Mouse (Mus musculus) intestine, embryonic 15.5 days (tissue): ENCODE results near the gene Ccl25. TPM values are rescaled to one million over a fixed set of nuclear protein-coding genes. Genes with fewer than 3 reads are reported as not detected.
A peak's percentile ranks its signal among the peaks of the same experiment; 100 is the strongest.

Experiments used
- ATAC-seq: fragments of 200-750 bp; cut with Nextera tagmentation; 2 replicates; pipeline ENCODE4 v1.8.0; 2017; ENCODE audit warnings: moderate TSS enrichment, moderate library complexity
- H3K27ac ChIP-seq: fragments of 300-500 bp; sonication (generic); 2 replicates; pipeline ENCODE4 v1.5.1; 2015; ENCODE audit warnings: mild to moderate bottlenecking, inconsistent platforms
- H3K27me3 ChIP-seq: fragments of 300-500 bp; sonication (generic); replicated peaks from 2 replicates; pipeline ENCODE4 v1.6.1; 2015; ENCODE audit warnings: inconsistent platforms
- H3K36me3 ChIP-seq: fragments of 300-500 bp; sonication (generic); 2 replicates; pipeline ENCODE4 v1.6.1; 2015; ENCODE audit warnings: inconsistent platforms
- H3K4me1 ChIP-seq: fragments of 300-500 bp; sonication (generic); replicated peaks from 2 replicates; pipeline ENCODE4 v1.6.1; 2015; ENCODE audit warnings: inconsistent platforms
- H3K4me2 ChIP-seq: fragments of 300-500 bp; sonication (generic); replicated peaks from 2 replicates; pipeline ENCODE4 v1.6.1; 2015; ENCODE audit warnings: mild to moderate bottlenecking, inconsistent platforms
- H3K4me3 ChIP-seq: fragments of 300-500 bp; sonication (generic); replicated peaks from 2 replicates; pipeline ENCODE4 v1.5.1; 2015; ENCODE audit warnings: inconsistent platforms
- H3K9ac ChIP-seq: fragments of 300-500 bp; sonication (generic); 2 replicates; pipeline ENCODE4 v1.6.1; 2015; ENCODE audit warnings: inconsistent platforms
- H3K9me3 ChIP-seq: fragments of 300-500 bp; sonication (generic); 2 replicates; pipeline ENCODE4 v1.6.1; 2016; ENCODE audit warnings: inconsistent platforms
- WGBS: fragments of 180-500 bp; shearing (Covaris S2); methylation state at CpG from one replicate; pipeline ENCODE4 v1.1.7; 2015; 5-methylcytosine and 5-hydroxymethylcytosine counted together
- polyA plus RNA-seq: library from polyadenylated mRNA; unstranded; fragments of >200 nt; fragmentation: Nextera tagmentation; extraction: Ambion mirVana; gene quantifications from 2 replicates; pipeline ENCODE4 v1.2.1, GENCODE M21; 2015

Gene Ccl25
- 88.5 and 103 TPM in 2 replicates for polyA plus RNA-seq

GRCm38 (mm10) chr8:4324983-4325750 lies at the start of gene Ccl25, which contains the start of gene Elavl1:
Gene Ccl25 (plus strand): TSS chr8:4325210.
Gene Elavl1 (minus strand): TSS chr8:4325413.
- peak within 1 kb of the TSS; percentile 77 for H3K4me2 ChIP-seq
- H3K9me3 ChIP-seq = no peaks in the 10 kb centered on the region
- H3K36me3 ChIP-seq = peaks cover 20% of the 10 kb centered on the region
- WGBS = under 1% methylated on average over 78 of the region's 78 CpGs
- peak within 1 kb of the TSS; percentile 97 for H3K9ac ChIP-seq
- peak within 1 kb of the TSS; percentile 86 for H3K27ac ChIP-seq
- H3K27me3 ChIP-seq = no peaks in the 10 kb centered on the region
- peak within 1 kb of the TSS; percentile 94 for H3K4me3 ChIP-seq
- peaks cover 30% of the 10 kb centered on the region for H3K4me1 ChIP-seq
- peak; percentile 99 for ATAC-seq

- peak within 1 kb of the TSS; percentile 13; the same call in 1 of the 2 replicates for H3K27ac ChIP-seq
- peak within 1 kb of the TSS; percentile 75 for H3K4me2 ChIP-seq
- WGBS = under 1% methylated on average over 39 of the region's 39 CpGs
- ATAC-seq = peak; percentile 99
- H3K4me3 ChIP-seq = peak within 1 kb of the TSS; percentile 68
- H3K4me1 ChIP-seq = peaks cover 7% of the 10 kb centered on the region; the same call in 1 of the 2 replicates
- peak within 1 kb of the TSS; percentile 67 for H3K9ac ChIP-seq
- H3K36me3 ChIP-seq = peaks cover 16% of the 10 kb centered on the region; the same call in 1 of the 2 replicates
- H3K27me3 ChIP-seq = no peaks in the 10 kb centered on the region
- H3K9me3 ChIP-seq = no peaks in the 10 kb centered on the region
These were observed 49.5 kb upstream of the Ccl25 start, which contains the start of gene Timm44 for GRCm38 (mm10) chr8:4275275-4276110. Gene Timm44 (minus strand): TSS chr8:4275913.

GRCm38 (mm10) chr8:4276111-4276465 lies 48.9 kb upstream of the Ccl25 start:
- WGBS = 25% methylated on average over 9 of the region's 9 CpGs
- Histone ChIP-seq H3K4me2 (peak overlapping the region; percentile 75), H3K4me1 (peaks cover 7% of the 10 kb centered on the region; the same call in 1 of the 2 replicates), H3K27ac (peak overlapping the region; percentile 13; the same call in 1 of the 2 replicates), H3K9me3 (no peaks in the 10 kb centered on the region), H3K9ac (peak overlapping the region; percentile 48), H3K27me3 (no peaks in the 10 kb centered on the region), H3K4me3 (peak overlapping the region; percentile 68), H3K36me3 (peaks cover 16% of the 10 kb centered on the region; the same call in 1 of the 2 replicates)
- peak; percentile 64; the same call in 1 of the 2 replicates for ATAC-seq

GRCm38 (mm10) chr8:4292738-4293137 lies 32.3 kb upstream of the Ccl25 start:
- 91% methylated on average over 5 of the region's 5 CpGs for WGBS

GRCm38 (mm10) chr8:4297822-4298221 lies 27.2 kb upstream of the Ccl25 start:
- Histone ChIP-seq H3K9me3 (no peaks in the 10 kb centered on the region), H3K27me3 (no peaks in the 10 kb centered on the region), H3K27ac (no peak overlapping the region), H3K9ac (no peak overlapping the region), H3K4me3 (no peak overlapping the region), H3K36me3 (peaks cover 38% of the 10 kb centered on the region), H3K4me1 (no peaks in the 10 kb centered on the region), H3K4me2 (no peak overlapping the region)
- ATAC-seq = no peak
- 86% methylated on average over 4 of the region's 4 CpGs for WGBS

More at GRCm38 (mm10) chr8:4292738-4293137, 32.3 kb upstream of the Ccl25 start:
- Histone ChIP-seq H3K9me3 (no peaks in the 10 kb centered on the region), H3K9ac (no peak overlapping the region), H3K27me3 (no peaks in the 10 kb centered on the region), H3K4me2 (no peak overlapping the region), H3K4me3 (no peak overlapping the region), H3K36me3 (peaks cover 17% of the 10 kb centered on the region), H3K27ac (no peak overlapping the region), H3K4me1 (no peaks in the 10 kb centered on the region)
- no peak for ATAC-seq

GRCm38 (mm10) chr8:4304124-4304547 lies 20.9 kb upstream of the Ccl25 start:
- no peaks in the 10 kb centered on the region for H3K9me3 ChIP-seq
- H3K4me3 ChIP-seq = no peak overlapping the region
- no peaks in the 10 kb centered on the region for H3K4me1 ChIP-seq
- no peak overlapping the region for H3K27ac ChIP-seq
- no peak for ATAC-seq
- peaks cover 42% of the 10 kb centered on the region for H3K36me3 ChIP-seq
- H3K27me3 ChIP-seq = no peaks in the 10 kb centered on the region
- H3K9ac ChIP-seq = no peak overlapping the region
- H3K4me2 ChIP-seq = no peak overlapping the region
- 74% methylated on average over 3 of the region's 3 CpGs for WGBS

GRCm38 (mm10) chr8:4305838-4306237 lies 19.2 kb upstream of the Ccl25 start:
- Histone ChIP-seq H3K27ac (no peak overlapping the region), H3K4me3 (no peak overlapping the region), H3K36me3 (peaks cover 38% of the 10 kb centered on the region), H3K27me3 (no peaks in the 10 kb centered on the region), H3K9ac (no peak overlapping the region), H3K4me1 (no peaks in the 10 kb centered on the region), H3K9me3 (no peaks in the 10 kb centered on the region), H3K4me2 (no peak overlapping the region)
- WGBS = 89% methylated on average over 2 of the region's 2 CpGs
- ATAC-seq = no peak

- no peak overlapping the region for H3K4me3 ChIP-seq
- no peaks in the 10 kb centered on the region for H3K4me1 ChIP-seq
- H3K27me3 ChIP-seq = no peaks in the 10 kb centered on the region
- H3K27ac ChIP-seq = no peak overlapping the region
- H3K36me3 ChIP-seq = peaks cover 20% of the 10 kb centered on the region
- H3K4me2 ChIP-seq = no peak overlapping the region
- no peaks in the 10 kb centered on the region for H3K9me3 ChIP-seq
- no peak for ATAC-seq
- H3K9ac ChIP-seq = no peak overlapping the region
These were observed 12.9 kb upstream of the Ccl25 start for GRCm38 (mm10) chr8:4312104-4312503.

- no peak overlapping the region for H3K9ac ChIP-seq
- 66% methylated on average over 3 of the region's 3 CpGs for WGBS
These were observed 11.5 kb upstream of the Ccl25 start for GRCm38 (mm10) chr8:4313254-4314124.

GRCm38 (mm10) chr8:4314852-4315251 lies 10.2 kb upstream of the Ccl25 start:
- Histone ChIP-seq H3K4me1 (no peaks in the 10 kb centered on the region), H3K36me3 (peaks cover 11% of the 10 kb centered on the region; the same call in 1 of the 2 replicates), H3K9ac (no peak overlapping the region), H3K27me3 (no peaks in the 10 kb centered on the region), H3K9me3 (no peaks in the 10 kb centered on the region), H3K4me2 (no peak overlapping the region), H3K27ac (no peak overlapping the region), H3K4me3 (no peak overlapping the region)
- no peak for ATAC-seq
- 82% methylated on average over 3 of the region's 3 CpGs for WGBS

More at GRCm38 (mm10) chr8:4313254-4314124, 11.5 kb upstream of the Ccl25 start:
- Histone ChIP-seq H3K4me3 (no peak overlapping the region), H3K27ac (no peak overlapping the region), H3K4me1 (no peaks in the 10 kb centered on the region), H3K4me2 (no peak overlapping the region), H3K27me3 (no peaks in the 10 kb centered on the region), H3K36me3 (peaks cover 16% of the 10 kb centered on the region), H3K9me3 (no peaks in the 10 kb centered on the region)
- no peak for ATAC-seq

GRCm38 (mm10) chr8:4318124-4318523 lies 6.9 kb upstream of the Ccl25 start:
- no peaks in the 10 kb centered on the region for H3K27me3 ChIP-seq
- no peak overlapping the region for H3K27ac ChIP-seq
- 0 out of 2 replicates have a peak, but pooled peaks cover 4% of the 10 kb centered on the region for H3K36me3 ChIP-seq
- no peaks in the 10 kb centered on the region for H3K9me3 ChIP-seq
- no peak for ATAC-seq
- no peak overlapping the region for H3K4me3 ChIP-seq
- H3K4me1 ChIP-seq = peaks cover 18% of the 10 kb centered on the region
- WGBS = 90% methylated on average over 5 of the region's 5 CpGs
- H3K4me2 ChIP-seq = no peak overlapping the region
- H3K9ac ChIP-seq = no peak overlapping the region
